Mouse (Mus musculus): ENCODE measurements around the gene Hvcn1. TPM values are rescaled to one million over a fixed set of nuclear protein-coding genes. Genes with fewer than 3 reads are reported as not detected.

Hvcn1 gene
- polyA plus RNA-seq, 1 experiment from 2014 or later = 1.8 TPM

DNA sequence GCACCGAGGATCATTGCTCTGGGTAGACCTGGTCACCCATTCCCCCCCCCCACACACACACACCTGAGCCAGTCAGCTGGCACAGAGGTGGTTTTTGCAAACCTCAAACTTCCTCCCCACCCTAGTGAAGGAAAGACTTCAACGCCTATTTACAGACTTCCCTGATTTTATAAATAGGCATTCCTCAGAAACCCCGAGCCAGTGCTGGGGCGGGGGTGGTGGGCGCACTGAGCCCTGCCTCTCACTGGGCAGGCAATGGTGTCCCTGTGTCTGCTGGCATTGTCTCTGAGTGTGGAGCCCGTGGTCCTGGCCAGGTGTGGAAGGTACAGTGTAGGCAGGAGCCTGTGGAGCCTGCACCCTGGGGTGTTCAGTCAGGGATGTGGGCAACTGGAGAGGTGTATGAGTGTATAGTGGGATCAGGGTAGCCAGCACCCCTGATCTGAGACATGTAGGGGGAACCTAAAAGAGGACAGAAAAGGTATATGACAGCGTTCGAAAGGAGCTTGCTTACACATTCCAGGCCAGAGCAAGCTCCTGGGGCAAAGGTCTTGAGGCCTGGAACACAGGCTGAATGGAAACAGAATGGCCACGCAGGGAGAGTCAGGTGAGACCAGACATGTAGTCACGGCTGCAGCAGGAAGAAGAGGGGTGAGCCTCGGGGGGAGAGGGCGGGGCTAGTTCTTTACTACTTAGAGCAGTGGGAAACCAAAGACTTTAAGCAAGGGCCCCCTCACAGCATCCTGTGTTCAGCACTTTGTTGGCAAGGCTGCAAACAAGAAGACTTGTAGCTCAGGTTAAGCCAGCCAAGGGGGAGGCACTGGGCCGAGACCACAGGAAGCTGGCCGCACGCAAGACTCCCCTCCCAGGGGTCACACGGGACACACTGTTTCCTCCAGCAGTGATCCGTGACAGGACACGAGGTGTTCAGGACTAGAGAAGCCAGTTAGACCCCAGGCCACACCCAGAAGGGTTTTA, 13.3 kb downstream of the Hvcn1 start:
- ATAC-seq (ENCODE audit: insufficient number of reproducible peaks, low FRiP score) = 0 out of 2 replicates have a peak, but pooled peaks have one; percentile 33
- H3K27me3 ChIP-seq (replicated peaks) = no peaks in the 10 kb centered on the region
- H3K4me1 ChIP-seq (replicated peaks) = peaks cover 12% of the 10 kb centered on the region; the same call in 1 of the 2 replicates
- H3K27ac ChIP-seq (ENCODE audit: poor library complexity, severe bottlenecking) = no peak overlapping the region
- H3K36me3 ChIP-seq = no peaks in the 10 kb centered on the region
- no peaks in the 10 kb centered on the region for H3K9me3 ChIP-seq (replicated peaks)
- H3K4me2 ChIP-seq = no peak overlapping the region
- no peak overlapping the region for H3K9ac ChIP-seq
- no peak overlapping the region for H3K4me3 ChIP-seq
- 61% methylated on average over 18 of the region's 18 CpGs for WGBS

DNA sequence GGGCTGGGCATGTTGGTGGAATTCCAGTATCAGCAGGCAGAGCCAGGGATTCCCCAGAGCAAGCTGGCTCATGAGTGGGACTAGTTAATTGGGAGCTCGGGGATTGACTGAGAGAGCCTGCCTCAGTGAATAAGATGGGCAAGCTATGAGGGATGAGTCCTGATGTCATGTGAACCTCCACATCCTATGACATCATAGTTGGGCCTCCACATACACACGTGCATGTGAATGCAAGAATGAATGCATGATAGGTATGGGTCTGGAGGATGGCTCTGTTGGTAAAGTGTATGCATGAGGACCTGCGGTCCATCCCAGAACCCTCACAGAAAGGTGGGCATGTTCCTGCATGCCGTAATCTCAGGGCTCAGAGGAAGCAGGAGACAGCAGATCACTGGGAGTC, 14.5 kb downstream of the Hvcn1 start:
- no peaks in the 10 kb centered on the region for H3K27me3 ChIP-seq (replicated peaks)
- peaks cover 19% of the 10 kb centered on the region for H3K4me1 ChIP-seq (replicated peaks)
- H3K9me3 ChIP-seq (replicated peaks) = no peaks in the 10 kb centered on the region
- ATAC-seq (ENCODE audit: insufficient number of reproducible peaks, low FRiP score) = no peak
- 85% methylated on average over 4 of the region's 4 CpGs for WGBS
- no peaks in the 10 kb centered on the region for H3K36me3 ChIP-seq
- H3K9ac ChIP-seq = no peak overlapping the region
- no peak overlapping the region for H3K27ac ChIP-seq (ENCODE audit: poor library complexity, severe bottlenecking)
- no peak overlapping the region for H3K4me2 ChIP-seq
- H3K4me3 ChIP-seq = no peak overlapping the region

DNA sequence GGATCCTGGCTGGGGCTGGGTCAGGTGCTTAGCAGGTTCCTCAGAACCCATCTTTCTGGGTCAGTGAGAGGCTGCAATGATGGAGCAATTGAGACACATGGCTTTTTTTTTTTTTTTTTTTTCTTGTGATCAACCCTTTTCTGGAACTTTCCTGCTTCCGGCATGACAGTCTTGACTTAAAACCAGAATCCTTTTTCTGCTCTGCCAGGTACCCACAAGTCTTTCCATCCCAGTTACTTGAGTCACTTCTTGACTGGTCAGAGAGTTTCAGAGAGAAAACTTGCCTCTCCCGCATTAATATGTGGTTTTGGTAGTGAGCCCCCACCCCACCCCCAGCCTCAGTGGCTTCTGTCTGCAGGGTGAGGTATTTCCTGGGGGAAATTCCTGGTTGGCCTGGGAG, 17.7 kb downstream of the Hvcn1 start:
- ATAC-seq (ENCODE audit: insufficient number of reproducible peaks, low FRiP score) = no peak

DNA sequence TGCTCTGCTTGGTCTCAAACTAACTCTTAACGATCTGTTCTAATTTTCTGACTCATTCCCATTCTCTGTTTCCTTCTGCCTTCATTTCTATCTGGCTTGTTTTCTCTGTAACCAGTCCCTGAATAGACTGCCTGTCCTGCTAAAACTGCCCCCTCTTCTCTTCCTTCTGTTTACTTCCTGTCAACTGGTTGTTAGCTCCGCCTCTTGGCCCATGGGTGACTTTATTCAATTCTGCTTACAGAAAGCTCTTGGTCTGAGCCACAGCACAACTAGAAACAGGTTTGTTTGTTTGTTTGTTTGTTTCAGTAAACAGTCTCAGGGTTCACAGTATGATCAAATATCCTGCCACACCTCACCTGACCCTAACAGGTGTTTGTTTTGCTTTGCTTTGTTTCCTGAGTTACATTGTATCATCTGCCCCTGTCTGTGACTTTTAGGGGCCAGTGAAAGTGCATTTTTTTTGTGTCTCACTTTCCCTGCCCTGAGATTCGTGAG, 21.7 kb downstream of the Hvcn1 start:
- whole genome bisulfite sequencing = 68% methylated on average over 3 of the region's 3 CpGs
- H3K36me3 ChIP-seq = no peaks in the 10 kb centered on the region
- peaks cover 9% of the 10 kb centered on the region; the same call in 1 of the 2 replicates for H3K4me1 ChIP-seq (replicated peaks)

More for the DNA sequence above, 17.7 kb downstream of the Hvcn1 start:
- peaks cover 19% of the 10 kb centered on the region for H3K4me1 ChIP-seq (replicated peaks)
- H3K9me3 ChIP-seq (replicated peaks) = 0 out of 2 replicates have a peak, but pooled peaks cover 9% of the 10 kb centered on the region
- H3K4me2 ChIP-seq = no peak overlapping the region
- no peaks in the 10 kb centered on the region for H3K27me3 ChIP-seq (replicated peaks)
- H3K4me3 ChIP-seq = no peak overlapping the region
- H3K36me3 ChIP-seq = no peaks in the 10 kb centered on the region
- no peak overlapping the region for H3K27ac ChIP-seq (ENCODE audit: poor library complexity, severe bottlenecking)
- H3K9ac ChIP-seq = no peak overlapping the region
- WGBS = 92% methylated on average over 2 of the region's 2 CpGs

DNA sequence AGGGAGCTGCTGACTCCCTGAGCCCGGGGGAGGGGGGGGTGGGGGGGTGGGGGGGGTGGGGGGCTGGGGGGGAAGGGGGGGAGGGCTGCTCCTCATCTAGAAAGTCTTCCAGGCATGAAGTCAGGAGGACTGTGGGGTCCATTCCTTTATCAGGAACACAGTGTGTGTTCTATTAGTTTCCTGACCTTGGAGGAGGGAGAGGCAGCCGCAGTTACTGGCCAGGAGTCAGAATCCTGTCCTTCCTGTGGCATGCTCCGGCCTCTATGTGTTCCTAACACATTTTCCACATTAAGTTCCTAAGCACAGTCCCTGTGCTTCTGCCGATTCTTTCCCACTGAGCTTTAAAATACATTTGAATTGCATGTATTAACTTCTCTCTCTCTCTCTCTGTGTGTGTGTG, 22.2 kb downstream of the Hvcn1 start:
- peaks cover 10% of the 10 kb centered on the region; the same call in 1 of the 2 replicates for H3K4me1 ChIP-seq (replicated peaks)
- no peak overlapping the region for H3K4me2 ChIP-seq
- H3K27ac ChIP-seq (ENCODE audit: poor library complexity, severe bottlenecking) = no peak overlapping the region
- H3K9me3 ChIP-seq (replicated peaks) = 0 out of 2 replicates have a peak, but pooled peaks cover 9% of the 10 kb centered on the region
- no peaks in the 10 kb centered on the region for H3K27me3 ChIP-seq (replicated peaks)
- WGBS = 56% methylated on average over 3 of the region's 4 CpGs
- H3K36me3 ChIP-seq = no peaks in the 10 kb centered on the region
- no peak for ATAC-seq (ENCODE audit: insufficient number of reproducible peaks, low FRiP score)
- no peak overlapping the region for H3K4me3 ChIP-seq
- no peak overlapping the region for H3K9ac ChIP-seq

More for the DNA sequence above, 21.7 kb downstream of the Hvcn1 start:
- ATAC-seq (ENCODE audit: insufficient number of reproducible peaks, low FRiP score) = no peak
- H3K9ac ChIP-seq = no peak overlapping the region
- H3K4me3 ChIP-seq = no peak overlapping the region
- no peak overlapping the region for H3K4me2 ChIP-seq
- 0 out of 2 replicates have a peak, but pooled peaks cover 9% of the 10 kb centered on the region for H3K9me3 ChIP-seq (replicated peaks)
- no peak overlapping the region for H3K27ac ChIP-seq (ENCODE audit: poor library complexity, severe bottlenecking)
- no peaks in the 10 kb centered on the region for H3K27me3 ChIP-seq (replicated peaks)

DNA sequence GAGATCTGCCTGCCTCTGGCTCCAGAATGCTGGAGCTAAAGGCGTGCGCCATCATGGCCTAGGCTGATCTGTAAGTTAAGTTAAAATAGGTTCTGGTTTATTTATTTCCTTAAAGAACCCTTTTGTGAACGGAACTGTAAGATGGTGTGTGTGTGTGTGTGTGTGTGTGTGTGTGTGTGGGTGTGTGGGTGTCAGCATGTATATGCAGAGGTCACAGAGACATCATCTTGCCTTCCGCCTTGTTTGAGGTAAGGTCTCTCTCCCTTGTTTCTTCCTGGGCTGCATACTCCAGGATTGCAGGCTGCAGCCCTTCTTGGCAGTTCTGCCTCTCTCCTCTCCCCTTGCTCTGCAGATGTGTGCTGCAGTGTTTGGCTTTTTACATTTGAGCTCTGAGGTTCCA, 24.2 kb downstream of the Hvcn1 start:
- no peak overlapping the region for H3K4me3 ChIP-seq
- H3K4me1 ChIP-seq (replicated peaks) = 0 out of 2 replicates have a peak, but pooled peaks cover 4% of the 10 kb centered on the region
- no peak overlapping the region for H3K27ac ChIP-seq (ENCODE audit: poor library complexity, severe bottlenecking)
- ATAC-seq (ENCODE audit: insufficient number of reproducible peaks, low FRiP score) = no peak
- H3K4me2 ChIP-seq = no peak overlapping the region
- H3K27me3 ChIP-seq (replicated peaks) = no peaks in the 10 kb centered on the region
- 0 out of 2 replicates have a peak, but pooled peaks cover 9% of the 10 kb centered on the region for H3K9me3 ChIP-seq (replicated peaks)
- H3K36me3 ChIP-seq = no peaks in the 10 kb centered on the region
- WGBS = 87% methylated on average over 4 of the region's 4 CpGs
- no peak overlapping the region for H3K9ac ChIP-seq

DNA sequence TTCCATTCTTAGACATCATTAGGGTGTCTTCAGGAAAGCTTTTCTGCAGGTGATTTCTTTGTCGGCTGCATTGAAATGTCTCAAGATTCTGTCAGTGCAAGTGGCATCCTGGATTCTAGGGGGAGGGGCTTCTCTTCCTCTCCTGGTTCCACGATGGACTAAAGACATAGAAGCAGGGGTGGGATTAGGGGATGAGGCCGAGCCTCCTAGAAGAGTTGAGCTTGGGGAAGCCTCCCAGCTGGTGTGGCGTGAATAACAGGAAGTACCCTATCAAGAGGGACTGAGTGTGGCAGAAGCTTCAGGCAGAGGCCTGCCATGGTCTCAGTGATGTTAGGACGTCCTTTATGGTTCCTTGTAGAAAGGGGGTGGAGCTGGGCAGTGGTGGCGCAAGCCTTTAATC, 24.8 kb downstream of the Hvcn1 start:
- H3K4me1 ChIP-seq (replicated peaks) = 0 out of 2 replicates have a peak, but pooled peaks cover 4% of the 10 kb centered on the region
- 58% methylated on average over 6 of the region's 6 CpGs for WGBS
- no peak for ATAC-seq (ENCODE audit: insufficient number of reproducible peaks, low FRiP score)

DNA sequence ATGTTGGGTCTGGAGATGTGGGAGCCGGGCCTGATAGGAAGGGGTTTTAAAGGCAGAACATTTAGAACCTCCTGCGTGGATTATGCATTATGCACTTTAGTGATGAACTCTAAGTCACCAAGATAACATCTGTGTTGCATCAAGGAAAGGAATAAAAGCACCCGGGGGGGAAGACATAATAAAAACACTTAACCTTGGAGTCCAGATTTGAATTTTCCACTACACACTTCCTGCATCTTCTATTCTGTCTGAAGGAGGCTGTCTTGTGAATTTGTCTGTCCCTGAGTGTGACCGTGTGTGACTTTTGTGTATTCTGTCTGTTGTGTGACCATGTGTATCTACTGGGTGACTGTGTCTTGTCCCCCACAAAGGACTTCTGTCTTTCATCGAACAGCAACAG, 25.4 kb downstream of the Hvcn1 start:
- Histone ChIP-seq H3K9ac (no peak overlapping the region), H3K4me1 (replicated peaks) (0 out of 2 replicates have a peak, but pooled peaks cover 4% of the 10 kb centered on the region), H3K4me3 (no peak overlapping the region), H3K9me3 (replicated peaks) (0 out of 2 replicates have a peak, but pooled peaks cover 9% of the 10 kb centered on the region), H3K27me3 (replicated peaks) (no peaks in the 10 kb centered on the region), H3K4me2 (no peak overlapping the region), H3K36me3 (no peaks in the 10 kb centered on the region), H3K27ac (ENCODE audit: poor library complexity, severe bottlenecking) (no peak overlapping the region)
- 66% methylated on average over 5 of the region's 5 CpGs for WGBS
- no peak for ATAC-seq (ENCODE audit: insufficient number of reproducible peaks, low FRiP score)

More for the DNA sequence above, 24.8 kb downstream of the Hvcn1 start:
- Histone ChIP-seq H3K27ac (ENCODE audit: poor library complexity, severe bottlenecking) (no peak overlapping the region), H3K27me3 (replicated peaks) (no peaks in the 10 kb centered on the region), H3K9me3 (replicated peaks) (0 out of 2 replicates have a peak, but pooled peaks cover 9% of the 10 kb centered on the region), H3K4me3 (no peak overlapping the region), H3K36me3 (no peaks in the 10 kb centered on the region), H3K4me2 (no peak overlapping the region), H3K9ac (no peak overlapping the region)

DNA sequence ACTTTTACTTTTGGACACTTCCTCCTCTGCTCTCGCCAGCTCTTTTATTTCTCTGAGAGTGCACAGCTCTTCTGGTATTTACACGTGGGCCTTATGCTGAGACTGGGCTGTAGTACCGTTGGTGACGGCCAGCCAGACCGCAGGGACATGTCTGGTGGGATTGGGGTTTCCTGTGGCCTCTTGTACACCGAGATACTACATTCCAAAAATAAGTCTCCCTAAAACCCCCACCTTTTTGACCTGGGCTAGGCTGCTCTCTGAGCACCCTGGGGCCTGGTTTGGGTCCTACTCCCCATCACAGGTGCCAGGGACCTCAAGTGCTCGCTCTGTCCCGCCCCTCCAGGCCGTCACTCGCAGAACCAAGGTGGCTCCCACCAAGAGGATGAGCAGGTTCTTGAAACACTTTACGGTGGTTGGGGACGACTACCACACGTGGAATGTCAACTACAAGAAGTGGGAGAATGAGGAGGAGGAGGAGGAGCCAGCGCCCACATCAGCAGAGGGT, 26.5 kb downstream of the Hvcn1 start:
- H3K27ac ChIP-seq (ENCODE audit: poor library complexity, severe bottlenecking) = no peak overlapping the region
- no peak overlapping the region for H3K9ac ChIP-seq
- H3K4me1 ChIP-seq (replicated peaks) = 0 out of 2 replicates have a peak, but pooled peaks cover 4% of the 10 kb centered on the region
- 0 out of 2 replicates have a peak, but pooled peaks cover 3% of the 10 kb centered on the region for H3K9me3 ChIP-seq (replicated peaks)
- no peak for ATAC-seq (ENCODE audit: insufficient number of reproducible peaks, low FRiP score)
- WGBS = 77% methylated on average over 14 of the region's 14 CpGs
- H3K4me2 ChIP-seq = no peak overlapping the region
- no peak overlapping the region for H3K4me3 ChIP-seq
- H3K27me3 ChIP-seq (replicated peaks) = no peaks in the 10 kb centered on the region
- no peaks in the 10 kb centered on the region for H3K36me3 ChIP-seq

DNA sequence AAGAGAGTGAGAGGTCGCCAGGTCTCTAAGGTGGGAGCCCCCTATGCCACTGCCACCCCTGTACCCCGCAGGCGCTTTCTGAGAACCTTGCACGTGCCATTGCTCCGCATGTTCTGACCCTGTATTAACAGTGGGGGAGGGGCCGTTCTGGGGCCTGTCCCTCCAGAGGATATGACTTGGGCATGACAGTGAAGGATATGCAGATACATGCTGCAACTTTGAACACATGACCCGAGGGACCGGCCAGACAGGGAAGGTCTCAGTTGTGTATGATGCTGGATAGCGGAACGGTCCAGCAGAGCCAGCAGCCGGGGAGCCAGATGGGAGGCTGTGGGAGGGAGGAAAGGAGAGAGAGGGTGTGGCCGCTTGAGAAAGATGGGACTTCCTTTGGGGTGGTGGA, 27.1 kb downstream of the Hvcn1 start:
- no peak overlapping the region for H3K9ac ChIP-seq

More for the DNA sequence above, 27.1 kb downstream of the Hvcn1 start:
- ATAC-seq (ENCODE audit: insufficient number of reproducible peaks, low FRiP score) = no peak
- Histone ChIP-seq H3K4me1 (replicated peaks) (0 out of 2 replicates have a peak, but pooled peaks cover 4% of the 10 kb centered on the region), H3K27ac (ENCODE audit: poor library complexity, severe bottlenecking) (no peak overlapping the region), H3K4me2 (no peak overlapping the region), H3K27me3 (replicated peaks) (no peaks in the 10 kb centered on the region), H3K36me3 (no peaks in the 10 kb centered on the region), H3K9me3 (replicated peaks) (no peaks in the 10 kb centered on the region), H3K4me3 (no peak overlapping the region)
- WGBS = 79% methylated on average over 12 of the region's 12 CpGs
